Mouse (Mus musculus) lung, embryonic 16.5 days (tissue): ENCODE measurements around the gene Rsu1. TPM values are rescaled to one million over a fixed set of nuclear protein-coding genes. Genes with fewer than 3 reads are reported as not detected.

Experiments
- ATAC-seq: fragments of 200-750 bp; cut with Nextera tagmentation; 2 replicates; pipeline ENCODE4 v1.8.0; 2017; ENCODE audit warnings: low read depth, mild to moderate bottlenecking, moderate library complexity
- H3K27ac ChIP-seq: fragments of 300-500 bp; sonication (generic); 2 replicates; pipeline ENCODE4 v1.5.1; 2014; ENCODE audit warnings: mild to moderate bottlenecking, control low read depth, low read length
- H3K27me3 ChIP-seq: fragments of 300-500 bp; sonication (generic); 2 replicates; pipeline ENCODE4 v1.6.1; 2014; ENCODE audit warnings: low read depth, low read length, mixed read lengths; ENCODE audit not compliant: control insufficient read depth, insufficient read depth
- H3K36me3 ChIP-seq: fragments of 300-500 bp; sonication (generic); 2 replicates; pipeline ENCODE4 v1.6.1; 2014; ENCODE audit warnings: low read length; ENCODE audit not compliant: control insufficient read depth, insufficient read depth
- H3K4me1 ChIP-seq: fragments of 300-500 bp; sonication (generic); replicated peaks from 2 replicates; pipeline ENCODE4 v1.6.1; 2014; ENCODE audit warnings: low read length, mixed read lengths; ENCODE audit not compliant: control insufficient read depth, insufficient read depth
- H3K4me2 ChIP-seq: fragments of 300-500 bp; sonication (generic); 2 replicates; pipeline ENCODE4 v1.6.1; 2014; ENCODE audit warnings: low read depth, low read length, control low read depth
- H3K4me3 ChIP-seq: fragments of 300-500 bp; sonication (generic); 2 replicates; pipeline ENCODE4 v1.5.1; 2014; ENCODE audit warnings: mild to moderate bottlenecking, low read length, control low read depth
- H3K9ac ChIP-seq: fragments of 300-500 bp; sonication (generic); 2 replicates; pipeline ENCODE4 v1.6.1; 2014; ENCODE audit warnings: low read length, control low read depth
- H3K9me3 ChIP-seq: fragments of 300-500 bp; sonication (generic); 2 replicates; pipeline ENCODE4 v1.6.1; 2016; ENCODE audit warnings: low read length; ENCODE audit not compliant: control insufficient read depth
- WGBS: fragments of 180-500 bp; shearing (Covaris S2); extraction: QIAGEN DNeasy Blood & Tissue Kit; methylation state at CpG from one replicate; pipeline ENCODE4 v1.1.7; 2014; 5-methylcytosine and 5-hydroxymethylcytosine counted together
- polyA plus RNA-seq: library from polyadenylated mRNA; unstranded; fragments of >200 nt; fragmentation: Nextera tagmentation; extraction: Ambion mirVana; gene quantifications from 2 replicates; pipeline ENCODE4 v1.2.1, GENCODE M21; 2015

Rsu1 gene
- 177 and 187 TPM in 2 replicates for polyA plus RNA-seq

DNA sequence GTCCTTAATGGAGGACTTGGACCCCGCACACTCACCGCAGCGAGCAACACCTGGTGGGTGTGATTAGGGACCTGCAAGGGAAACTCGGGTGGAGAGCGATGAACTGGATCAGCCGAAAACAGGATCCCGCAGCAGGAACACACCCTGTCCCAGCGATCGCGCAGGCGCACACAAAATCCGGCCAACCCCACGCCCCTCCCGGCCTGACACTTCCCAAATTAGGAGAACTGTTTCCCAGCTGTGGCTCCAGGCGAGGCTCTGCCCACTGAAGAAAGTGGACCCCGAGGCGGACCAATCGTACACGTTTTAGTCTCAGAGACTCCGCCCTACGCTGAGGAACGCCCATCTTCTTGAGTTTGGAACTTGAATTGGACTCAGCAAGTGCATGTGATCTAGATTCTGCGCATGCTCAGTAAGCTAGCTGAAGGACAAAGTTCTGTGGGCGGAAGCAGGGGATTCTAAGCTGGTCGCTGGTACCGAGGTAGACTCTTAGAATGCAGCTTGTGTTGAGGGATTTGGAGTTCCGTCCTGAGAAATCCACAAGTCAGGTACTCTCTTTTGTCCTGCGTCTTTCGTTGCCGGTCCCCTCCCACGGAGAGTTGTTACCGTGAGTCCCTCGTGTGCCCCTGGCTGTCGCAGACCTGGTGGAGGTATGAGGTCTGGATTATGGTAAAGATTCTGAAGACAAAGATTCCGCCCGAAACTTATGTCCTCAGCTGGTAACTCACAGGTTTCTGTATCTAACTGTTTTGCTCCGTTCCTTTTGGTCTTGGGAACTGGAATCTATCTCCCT, at the start of gene Rsu1:
TSS of gene Rsu1 (minus strand) at position 251 of the 793 bp plus-strand sequence.
- Histone ChIP-seq H3K4me3 (peak within 1 kb of the TSS; percentile 75), H3K36me3 (no peaks in the 10 kb centered on the region), H3K9me3 (no peaks in the 10 kb centered on the region), H3K9ac (peak within 1 kb of the TSS; percentile 88), H3K27ac (peak within 1 kb of the TSS; percentile 79), H3K27me3 (no peaks in the 10 kb centered on the region), H3K4me1 (peaks cover 3% of the 10 kb centered on the region), H3K4me2 (peak within 1 kb of the TSS; percentile 87)
- under 1% methylated on average over 37 of the region's 37 CpGs for WGBS
- peak; percentile 100 for ATAC-seq

DNA sequence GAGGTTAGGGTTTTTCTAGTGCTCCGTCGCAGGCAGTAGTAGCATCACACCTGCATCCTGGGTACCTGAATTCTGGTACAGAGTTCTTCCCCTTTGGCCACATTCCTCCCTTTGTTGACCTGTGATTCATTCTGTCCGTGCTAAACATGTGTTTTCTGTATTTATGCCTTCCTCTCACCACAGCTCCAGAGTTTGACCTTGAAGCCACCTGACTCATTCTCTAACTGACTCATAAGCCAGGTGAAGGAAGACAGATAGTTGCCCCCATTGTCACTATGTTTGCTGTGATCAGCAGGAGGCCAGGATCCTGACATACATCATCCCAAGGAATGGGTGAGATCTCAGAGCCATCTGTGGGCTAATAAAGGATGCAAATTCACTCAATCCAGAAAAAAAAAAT, 32.2 kb upstream of the Rsu1 start:
- ATAC-seq = no peak
- Histone ChIP-seq H3K4me3 (no peak overlapping the region), H3K9ac (no peak overlapping the region), H3K4me1 (no peaks in the 10 kb centered on the region), H3K27ac (no peak overlapping the region), H3K9me3 (no peaks in the 10 kb centered on the region), H3K4me2 (no peak overlapping the region), H3K27me3 (no peaks in the 10 kb centered on the region), H3K36me3 (no peaks in the 10 kb centered on the region)
- WGBS = 77% methylated on average over 3 of the region's 3 CpGs

DNA sequence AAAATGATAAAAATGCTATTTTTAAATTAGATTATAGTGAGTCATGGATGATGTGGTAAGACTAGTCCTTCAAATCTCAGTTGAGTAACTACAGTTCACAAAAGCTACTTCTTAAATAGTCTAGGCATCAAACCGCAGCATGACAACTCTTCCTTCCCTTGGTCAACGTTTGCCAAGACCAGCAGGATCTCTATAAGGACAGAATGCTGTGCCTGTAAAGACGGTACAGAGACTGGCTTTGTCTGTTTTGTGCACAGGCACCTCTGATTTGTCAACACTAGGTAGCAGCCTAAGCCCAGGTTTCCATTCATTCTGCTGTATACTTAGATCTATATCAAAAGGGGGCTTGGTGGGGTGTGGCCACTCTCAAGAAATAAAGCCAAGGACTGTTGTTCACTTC, 27.8 kb upstream of the Rsu1 start:
- Histone ChIP-seq H3K9ac (no peak overlapping the region), H3K27ac (no peak overlapping the region), H3K27me3 (no peaks in the 10 kb centered on the region), H3K4me3 (no peak overlapping the region), H3K9me3 (no peaks in the 10 kb centered on the region), H3K4me2 (no peak overlapping the region), H3K4me1 (no peaks in the 10 kb centered on the region), H3K36me3 (no peaks in the 10 kb centered on the region)
- 29% methylated on average over 3 of the region's 3 CpGs for WGBS
- peak; percentile 61; the same call in 1 of the 2 replicates for ATAC-seq

DNA sequence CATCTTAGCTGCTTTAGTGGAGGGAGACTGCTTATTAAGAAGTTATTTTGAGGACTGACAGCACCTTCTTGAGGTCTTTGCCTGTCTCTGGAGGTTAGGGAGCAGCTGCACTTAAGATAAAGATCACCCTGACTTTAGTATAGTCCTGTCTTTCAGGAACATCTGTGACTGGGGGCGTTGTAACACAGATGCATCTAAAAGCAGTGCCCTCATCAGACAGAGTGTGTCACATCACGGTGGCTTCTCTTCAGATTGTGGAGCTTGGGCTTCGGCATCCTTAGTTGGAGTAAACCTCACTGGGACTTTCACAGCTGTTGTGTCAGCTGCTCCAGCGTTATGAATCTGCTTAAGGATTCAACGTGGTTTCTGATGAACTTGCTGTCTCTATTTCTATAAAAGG, 26.5 kb upstream of the Rsu1 start:
- Histone ChIP-seq H3K4me2 (no peak overlapping the region), H3K27ac (no peak overlapping the region), H3K4me1 (no peaks in the 10 kb centered on the region), H3K9me3 (no peaks in the 10 kb centered on the region), H3K36me3 (no peaks in the 10 kb centered on the region), H3K27me3 (no peaks in the 10 kb centered on the region), H3K4me3 (no peak overlapping the region), H3K9ac (no peak overlapping the region)
- no peak for ATAC-seq
- WGBS = 46% methylated on average over 5 of the region's 5 CpGs

DNA sequence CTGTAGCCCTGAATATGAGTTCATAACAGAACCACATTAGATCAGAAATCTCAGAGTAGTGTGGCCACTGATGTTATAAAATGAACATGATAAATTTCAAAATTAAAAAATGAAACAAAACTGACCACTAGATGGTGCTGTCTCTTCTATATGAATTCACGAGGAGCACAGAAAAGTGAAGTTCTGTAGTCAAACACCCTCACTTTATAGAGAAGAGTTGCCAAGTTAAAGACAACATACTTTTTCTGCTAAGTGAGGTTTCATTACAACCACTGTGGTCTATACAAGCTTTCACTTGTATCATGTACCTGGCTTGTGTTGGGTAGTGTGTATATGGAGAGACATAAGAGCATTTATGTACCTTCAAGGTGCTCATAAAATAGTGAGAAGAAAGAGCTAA, 19.4 kb upstream of the Rsu1 start:
- Histone ChIP-seq H3K27ac (no peak overlapping the region), H3K36me3 (no peaks in the 10 kb centered on the region), H3K27me3 (no peaks in the 10 kb centered on the region), H3K9ac (no peak overlapping the region), H3K4me2 (no peak overlapping the region), H3K4me3 (no peak overlapping the region), H3K4me1 (no peaks in the 10 kb centered on the region), H3K9me3 (no peaks in the 10 kb centered on the region)
- ATAC-seq = peak; percentile 20; the same call in 1 of the 2 replicates
- 0% methylated on average over 1 of the region's 1 CpGs for WGBS

DNA sequence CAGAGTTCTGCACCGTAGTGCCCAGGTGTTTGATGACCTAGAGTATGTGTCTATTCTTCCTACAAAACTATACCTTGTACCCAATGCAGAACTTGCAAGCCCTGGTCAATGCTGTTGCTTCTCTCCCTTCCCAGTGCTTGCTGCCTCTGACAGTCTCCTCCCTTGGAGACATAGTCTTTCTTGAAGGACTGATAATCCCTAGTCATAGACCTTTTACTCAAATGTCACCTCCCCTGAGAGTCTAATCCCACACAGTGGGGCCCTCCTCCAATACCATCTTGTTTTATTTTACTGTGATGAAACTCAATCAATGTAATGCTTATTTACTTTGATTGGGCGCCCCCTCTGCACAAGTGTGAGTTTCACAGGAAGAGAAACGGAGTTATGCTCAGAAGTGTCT, 18.9 kb upstream of the Rsu1 start:
- Histone ChIP-seq H3K36me3 (no peaks in the 10 kb centered on the region), H3K4me1 (no peaks in the 10 kb centered on the region), H3K9me3 (no peaks in the 10 kb centered on the region), H3K4me3 (no peak overlapping the region), H3K27me3 (no peaks in the 10 kb centered on the region), H3K9ac (no peak overlapping the region), H3K27ac (no peak overlapping the region), H3K4me2 (no peak overlapping the region)
- WGBS = 65% methylated on average over 3 of the region's 3 CpGs
- ATAC-seq = no peak

DNA sequence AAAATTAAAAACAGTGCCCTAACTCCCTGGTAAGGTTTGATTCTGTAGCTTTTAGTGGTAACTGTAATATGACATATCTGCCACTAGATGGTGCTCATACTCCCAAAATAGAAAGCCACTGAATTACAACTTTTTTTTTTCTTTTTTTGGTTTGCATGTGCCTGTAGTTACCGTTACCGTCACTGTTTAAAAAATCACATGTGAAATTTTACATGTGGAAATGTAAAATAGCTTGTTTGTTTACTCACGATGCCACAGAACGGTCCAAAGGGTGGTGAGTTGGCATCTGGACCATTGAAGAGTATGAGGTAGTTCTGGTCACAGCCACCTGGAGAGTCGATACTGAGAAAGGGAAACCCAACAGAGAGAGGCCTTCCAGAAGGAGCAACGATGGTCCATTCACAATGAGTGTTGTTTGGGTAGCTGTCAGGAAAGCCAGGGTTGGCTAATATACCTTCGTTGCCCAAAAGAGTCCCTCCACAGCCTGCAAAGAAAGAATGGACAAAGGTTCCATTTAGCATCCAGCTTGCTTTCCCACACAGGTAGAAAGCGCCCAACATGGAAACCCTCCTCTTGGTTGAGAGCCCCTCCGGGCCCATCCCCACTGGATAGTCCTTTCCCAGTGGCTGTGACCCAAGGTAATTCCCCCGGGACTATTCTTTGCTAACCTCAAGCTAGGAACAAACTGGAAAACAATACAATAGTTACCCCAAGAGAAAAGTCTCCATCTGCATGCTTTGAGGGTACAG, 7.1 kb upstream of the Rsu1 start:
- Histone ChIP-seq H3K27ac (no peak overlapping the region), H3K4me2 (peak overlapping the region; percentile 43), H3K27me3 (no peaks in the 10 kb centered on the region), H3K4me1 (no peaks in the 10 kb centered on the region), H3K4me3 (no peak overlapping the region), H3K9ac (no peak overlapping the region), H3K9me3 (no peaks in the 10 kb centered on the region), H3K36me3 (no peaks in the 10 kb centered on the region)
- whole genome bisulfite sequencing = 47% methylated on average over 10 of the region's 10 CpGs
- 0 out of 2 replicates have a peak, but pooled peaks have one; percentile 20 for ATAC-seq

DNA sequence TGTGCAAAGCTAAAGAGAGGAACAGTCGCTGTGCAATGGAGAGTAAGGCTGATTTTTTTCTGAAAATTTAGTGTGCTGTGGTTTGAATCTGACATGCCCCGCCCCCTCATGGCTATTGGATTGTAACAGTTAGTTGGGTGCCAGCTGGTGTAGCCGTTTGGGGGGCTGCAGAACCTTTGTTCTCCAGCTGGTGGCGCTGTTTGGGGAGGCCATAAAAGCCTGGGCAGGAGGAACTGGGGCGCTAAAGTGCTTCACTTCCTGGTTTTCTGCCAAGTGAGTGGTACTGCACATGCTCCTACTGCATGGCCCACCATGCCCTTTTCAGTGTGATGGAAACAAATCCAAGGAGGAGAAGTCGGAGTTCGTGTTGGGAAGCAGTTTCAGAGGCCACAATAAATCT, 4.7 kb upstream of the Rsu1 start:
- H3K9ac ChIP-seq = no peak overlapping the region
- 49% methylated on average over 7 of the region's 7 CpGs for WGBS
- ATAC-seq = no peak
- H3K4me3 ChIP-seq = no peak overlapping the region
- H3K36me3 ChIP-seq = no peaks in the 10 kb centered on the region
- no peaks in the 10 kb centered on the region for H3K4me1 ChIP-seq
- no peaks in the 10 kb centered on the region for H3K9me3 ChIP-seq
- H3K27me3 ChIP-seq = no peaks in the 10 kb centered on the region
- no peak overlapping the region for H3K27ac ChIP-seq
- H3K4me2 ChIP-seq = no peak overlapping the region

DNA sequence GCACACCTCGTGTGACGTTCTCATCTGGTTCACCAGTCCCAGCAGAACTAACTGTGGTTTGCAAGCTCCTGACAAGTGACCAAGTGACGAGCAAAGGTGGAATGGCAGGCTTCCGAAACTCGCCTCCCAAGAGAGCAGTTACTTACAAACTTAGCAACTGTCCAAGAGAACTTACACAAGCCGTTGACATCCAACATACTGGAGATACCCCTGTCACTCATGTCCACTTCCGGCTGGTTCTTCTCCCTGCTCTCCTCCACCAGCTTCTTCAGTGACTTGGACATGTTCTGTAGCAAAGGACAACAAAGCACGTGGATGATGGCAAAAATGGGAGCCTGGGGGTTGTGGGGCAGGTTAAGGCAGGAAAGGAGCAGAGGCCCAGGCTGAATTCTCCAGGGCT, 479 bp downstream of the Rsu1 start:
- peak; percentile 39 for ATAC-seq
- H3K4me2 ChIP-seq = peak overlapping the region; percentile 87
- WGBS = 22% methylated on average over 8 of the region's 8 CpGs
- peak overlapping the region; percentile 75 for H3K4me3 ChIP-seq
- H3K4me1 ChIP-seq = peaks cover 3% of the 10 kb centered on the region
- no peaks in the 10 kb centered on the region for H3K27me3 ChIP-seq
- no peaks in the 10 kb centered on the region for H3K36me3 ChIP-seq
- H3K9ac ChIP-seq = peak overlapping the region; percentile 88
- no peaks in the 10 kb centered on the region for H3K9me3 ChIP-seq
- peak overlapping the region; percentile 79 for H3K27ac ChIP-seq
